8 mouse cellular contexts compared by ENCODE assay signal in genomic region chr8:122376365-122377231, GRCm38 (mm10). TPM values are rescaled to one million over a fixed set of nuclear protein-coding genes. Genes with fewer than 3 reads are reported as not detected.
DNase-seq lines count a peak whose midpoint lies in the region; ATAC-seq lines count a peak whose summit lies in the region.

TSS of gene Zc3h18 (plus strand) at chr8:122376609.

- peak within 1 kb of the TSS; percentile 80 for H3K4me2 ChIP-seq in hindbrain, embryonic 15.5 days

- ATAC-seq in hindbrain, embryonic 15.5 days (ENCODE audit: low FRiP score, low read depth): peak; percentile 95

- H3K36me3 ChIP-seq in hindbrain, embryonic 15.5 days: peaks cover 12% of the 10 kb centered on the region; the same call in 1 of the 2 replicates

- peak within 1 kb of the TSS; percentile 91 for H3K9ac ChIP-seq in hindbrain, embryonic 15.5 days

- WGBS in hindbrain, embryonic 15.5 days: under 1% methylated on average over 90 of the region's 107 CpGs

- peaks cover 35% of the 10 kb centered on the region for H3K4me1 ChIP-seq in hindbrain, embryonic 15.5 days (replicated peaks)

- H3K4me3 ChIP-seq in hindbrain, embryonic 15.5 days: peak within 1 kb of the TSS; percentile 98

- peak within 1 kb of the TSS; percentile 96 for H3K27ac ChIP-seq in hindbrain, embryonic 15.5 days (replicated peaks)

- peak; percentile 99 for DNase-seq in T-cell, adult 2 months (ENCODE audit: low spot score)
- peak; percentile 99 to 100 for DNase-seq in cerebellum, postnatal 36 days
- DNase-seq in frontal cortex, postnatal 36 days (ENCODE audit: low spot score in 2 of 2): peak; percentile 99
- DNase-seq in left cerebral cortex, adult 11 months (ENCODE audit: low spot score): peak; percentile 99
- DNase-seq in lung, postnatal 4 days: peak; percentile 100
- DNase-seq in retina, postnatal 7 days (ENCODE audit: low read depth, low spot score): peak; percentile 98
- DNase-seq in urinary bladder, adult 2 months (ENCODE audit: low spot score): peak; percentile 98

- H3K27me3 ChIP-seq in hindbrain, embryonic 15.5 days: no peaks in the 10 kb centered on the region

- no peaks in the 10 kb centered on the region for H3K9me3 ChIP-seq in hindbrain, embryonic 15.5 days

RNA-seq across cellular contexts. Expression of gene Zc3h18, which starts in this region (rescaled TPM):
- 35.5 and 38.1 TPM in 2 replicates for polyA plus RNA-seq in hindbrain, embryonic 15.5 days (2015; fragmentation: Nextera tagmentation; extraction: Ambion mirVana)
- polyA plus RNA-seq in urinary bladder, adult 2 months (2012; rRNA removed): 26.4 and 29.9 TPM in 2 replicates

Comparison
In these comparisons a context has a peak if more than half of its experiments do, and no peak if none do; other contexts are left out.
1. Peak in every context shown above with its lines: DNase-seq, ATAC-seq, H3K4me3 ChIP-seq and H3K27ac ChIP-seq.